Mouse (Mus musculus): Measurements from ENCODE around the gene Fgfr1op. TPM values are rescaled to one million over a fixed set of nuclear protein-coding genes. Genes with fewer than 3 reads are reported as not detected.

The Fgfr1op gene
- polyA plus RNA-seq, 2 experiments, result 5.6 to 11.8 TPM

DNA sequence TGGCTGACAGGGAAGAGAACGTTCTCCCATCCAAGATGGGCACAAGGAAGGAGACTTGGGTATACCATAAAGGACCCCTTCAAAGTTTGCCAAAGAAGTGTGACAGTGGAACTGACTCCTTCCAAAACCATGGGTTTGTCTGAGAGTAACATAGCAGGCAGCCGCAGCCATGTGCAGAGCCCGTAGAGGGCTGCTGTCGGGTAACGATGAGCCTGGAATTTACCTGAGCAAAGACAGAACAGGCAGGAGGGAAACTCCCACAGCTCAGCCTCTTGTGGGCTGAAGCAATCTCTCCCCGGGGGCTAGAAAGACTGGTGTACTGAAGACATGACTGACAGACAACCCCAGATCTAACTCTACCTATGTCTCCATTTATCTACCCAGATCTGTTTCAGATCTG lies 46.1 kb downstream of the Fgfr1op start:
- DNase-seq (ENCODE audit: low read depth in 3 of 3, low spot score in 3 of 3) (no peak), ATAC-seq (ENCODE audit: insufficient read depth) (no peak)
- H3K27ac ChIP-seq, result no peak overlapping the region
- no peaks in the 10 kb centered on the region for H3K9me3 ChIP-seq (ENCODE audit: control insufficient read depth, low read length)
- no peaks in the 10 kb centered on the region for H3K27me3 ChIP-seq (ENCODE audit: control insufficient read depth, insufficient read depth, low read length)
- no peak overlapping the region for H3K4me2 ChIP-seq (ENCODE audit: low read depth)
- H3K36me3 ChIP-seq (replicated peaks; ENCODE audit: control insufficient read depth, insufficient read depth, low read depth), result no peaks in the 10 kb centered on the region
- H3K9ac ChIP-seq (replicated peaks), result no peak overlapping the region
- WGBS (ENCODE audit: insufficient replicate concordance), result 58% methylated on average over 6 of the region's 6 CpGs
- no peaks in the 10 kb centered on the region for H3K4me1 ChIP-seq (replicated peaks; ENCODE audit: control insufficient read depth in 2 of 2, insufficient read depth in 2 of 2, low read length in 1 of 2)
- no peak for TF ChIP-seq EP300 (IDR thresholded peaks at IDR 0.05; ENCODE audit: low read depth)
- TF ChIP-seq CTCF (IDR thresholded peaks at IDR 0.05; ENCODE audit: low read depth), result no peak
- H3K4me3 ChIP-seq (ENCODE audit: insufficient read depth in 1 of 2, low read depth in 2 of 2, low read length in 2 of 2), result no peak overlapping the region

DNA sequence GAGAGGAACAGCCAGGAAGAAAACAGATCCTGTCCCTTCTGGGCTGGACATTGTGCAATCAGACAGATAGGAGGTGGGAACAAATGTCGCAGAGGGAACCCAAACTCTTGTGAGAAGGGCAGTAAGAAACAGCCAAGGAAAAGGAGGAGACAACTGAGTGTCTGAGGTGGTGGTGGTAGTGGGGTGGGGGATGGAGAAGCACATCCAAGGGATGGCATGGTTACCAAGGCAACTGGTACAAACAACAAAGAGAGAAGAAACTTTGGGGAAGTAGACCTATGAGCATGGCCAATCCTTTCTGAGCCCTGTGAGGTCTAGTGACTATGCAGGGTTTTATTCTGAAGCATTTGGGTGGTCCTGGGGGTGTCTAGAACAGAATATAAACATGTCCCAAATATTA lies 49.1 kb downstream of the Fgfr1op start:
- 24% methylated on average over 1 of the region's 1 CpGs for WGBS (ENCODE audit: insufficient replicate concordance)
- Histone ChIP-seq H3K27me3 (ENCODE audit: control insufficient read depth, insufficient read depth, low read length) (no peaks in the 10 kb centered on the region), H3K27ac (no peak overlapping the region), H3K4me2 (ENCODE audit: low read depth) (no peak overlapping the region), H3K4me3 (ENCODE audit: insufficient read depth in 1 of 2, low read depth in 2 of 2, low read length in 2 of 2) (no peak overlapping the region), H3K36me3 (replicated peaks; ENCODE audit: control insufficient read depth, insufficient read depth, low read depth) (no peaks in the 10 kb centered on the region), H3K9ac (replicated peaks) (no peak overlapping the region), H3K4me1 (replicated peaks; ENCODE audit: control insufficient read depth in 2 of 2, insufficient read depth in 2 of 2, low read length in 1 of 2) (no peaks in the 10 kb centered on the region), H3K9me3 (ENCODE audit: control insufficient read depth, low read length) (no peaks in the 10 kb centered on the region)
- DNase-seq (ENCODE audit: low read depth in 3 of 3, low spot score in 3 of 3), result no peak
- no peak for TF ChIP-seq EP300 (IDR thresholded peaks at IDR 0.05; ENCODE audit: low read depth)
- TF ChIP-seq CTCF (IDR thresholded peaks at IDR 0.05; ENCODE audit: low read depth), result no peak
- ATAC-seq (ENCODE audit: insufficient read depth), result no peak

DNA sequence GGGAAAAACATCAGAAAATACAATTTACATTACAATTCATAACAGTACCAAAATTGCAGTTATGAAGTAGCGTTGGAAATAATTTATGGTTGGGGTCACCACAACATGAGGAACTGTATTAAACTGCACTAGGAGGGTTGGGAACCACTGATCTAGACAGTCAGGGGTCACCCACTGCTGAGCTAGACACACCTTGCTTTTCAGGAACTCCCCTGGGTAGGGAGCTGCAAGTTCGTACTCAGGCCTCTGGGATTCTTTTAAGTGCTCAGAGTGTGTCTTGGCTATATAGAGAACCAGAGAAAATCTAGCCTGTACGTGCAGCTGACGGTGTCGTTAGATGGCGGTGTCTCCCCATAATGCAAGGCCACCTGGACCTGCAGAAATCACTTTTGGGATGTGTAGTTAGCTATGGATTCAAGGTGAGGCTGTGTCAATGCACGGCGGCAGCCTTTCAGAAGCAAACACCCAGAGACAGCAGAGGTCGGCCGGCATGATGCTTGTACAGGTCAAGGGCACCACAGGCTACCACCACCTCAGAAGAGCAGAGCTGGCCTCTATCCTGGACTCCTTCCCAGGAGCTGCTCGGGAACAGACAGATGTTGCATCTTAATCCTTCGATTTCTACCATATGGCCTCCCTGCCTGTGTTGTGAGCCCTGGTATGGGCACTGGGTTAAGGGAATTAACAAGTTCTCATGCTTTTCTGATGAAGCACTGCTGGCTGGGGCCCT lies 49.9 kb downstream of the Fgfr1op start:
- Histone ChIP-seq H3K36me3 (replicated peaks; ENCODE audit: control insufficient read depth, insufficient read depth, low read depth) (no peaks in the 10 kb centered on the region), H3K27ac (no peak overlapping the region), H3K4me2 (ENCODE audit: low read depth) (no peak overlapping the region), H3K27me3 (ENCODE audit: control insufficient read depth, insufficient read depth, low read length) (no peaks in the 10 kb centered on the region), H3K9ac (replicated peaks) (no peak overlapping the region), H3K9me3 (ENCODE audit: control insufficient read depth, low read length) (no peaks in the 10 kb centered on the region), H3K4me1 (replicated peaks; ENCODE audit: control insufficient read depth in 2 of 2, insufficient read depth in 2 of 2, low read length in 1 of 2) (no peaks in the 10 kb centered on the region), H3K4me3 (ENCODE audit: insufficient read depth in 1 of 2, low read depth in 2 of 2, low read length in 2 of 2) (no peak overlapping the region)
- ATAC-seq (ENCODE audit: insufficient read depth) (no peak), DNase-seq (ENCODE audit: low read depth in 3 of 3, low spot score in 3 of 3) (no peak)
- TF ChIP-seq EP300 (IDR thresholded peaks at IDR 0.05; ENCODE audit: low read depth) (no peak), CTCF (IDR thresholded peaks at IDR 0.05; ENCODE audit: low read depth) (no peak)
- 73% methylated on average over 12 of the region's 12 CpGs for WGBS (ENCODE audit: insufficient replicate concordance)

DNA sequence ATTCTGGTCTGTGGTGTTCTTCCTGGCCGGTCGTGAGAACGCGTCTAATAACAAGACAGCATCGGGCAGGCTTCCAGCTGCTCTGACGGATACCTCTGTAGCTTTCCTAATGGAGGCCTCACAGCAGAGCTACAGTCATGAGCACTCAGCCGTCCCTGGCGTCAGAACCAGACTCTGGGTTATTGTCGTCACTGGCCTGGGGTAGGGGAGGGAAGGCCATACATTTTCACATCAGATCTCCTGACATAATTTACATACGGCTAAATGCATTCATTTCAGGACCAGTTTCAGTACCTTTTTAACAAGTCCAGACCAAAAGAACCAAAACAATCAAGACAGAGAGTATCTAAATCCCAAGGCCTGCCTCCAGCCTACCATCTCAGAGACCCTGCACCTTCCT lies 57.9 kb downstream of the Fgfr1op start:
- no peak for DNase-seq (ENCODE audit: low read depth in 3 of 3, low spot score in 3 of 3)
- Histone ChIP-seq H3K9ac (replicated peaks) (no peak overlapping the region), H3K27me3 (ENCODE audit: control insufficient read depth, insufficient read depth, low read length) (no peaks in the 10 kb centered on the region), H3K4me1 (replicated peaks; ENCODE audit: control insufficient read depth in 2 of 2, insufficient read depth in 2 of 2, low read length in 1 of 2) (no peaks in the 10 kb centered on the region), H3K9me3 (ENCODE audit: control insufficient read depth, low read length) (no peaks in the 10 kb centered on the region), H3K4me2 (ENCODE audit: low read depth) (no peak overlapping the region), H3K4me3 (ENCODE audit: insufficient read depth in 1 of 2, low read depth in 2 of 2, low read length in 2 of 2) (no peak overlapping the region), H3K27ac (no peak overlapping the region), H3K36me3 (replicated peaks; ENCODE audit: control insufficient read depth, insufficient read depth, low read depth) (no peaks in the 10 kb centered on the region)
- 80% methylated on average over 10 of the region's 10 CpGs for WGBS (ENCODE audit: insufficient replicate concordance)
- ATAC-seq (ENCODE audit: insufficient read depth), result no peak
- TF ChIP-seq EP300 (IDR thresholded peaks at IDR 0.05; ENCODE audit: low read depth), result no peak
- no peak for TF ChIP-seq CTCF (IDR thresholded peaks at IDR 0.05; ENCODE audit: low read depth)

DNA sequence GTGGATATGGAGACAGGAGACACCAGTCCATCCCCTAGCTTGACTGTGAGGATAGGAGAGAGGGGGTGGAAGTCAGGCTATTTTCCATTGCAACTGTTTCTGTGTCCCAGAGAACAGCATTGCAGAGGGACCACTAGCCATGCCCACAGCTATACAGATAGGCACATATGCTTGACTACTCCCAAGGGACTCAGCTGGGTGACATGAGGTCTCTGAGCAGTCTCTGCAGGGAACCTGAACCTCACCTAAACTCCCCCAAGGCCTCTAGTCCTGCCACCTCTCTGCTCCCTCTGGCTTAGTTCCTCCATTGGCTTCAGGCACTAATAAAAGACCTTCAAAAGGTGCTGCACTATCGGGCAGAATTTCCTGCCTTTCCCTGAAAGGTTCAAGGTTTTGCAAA lies 58.8 kb downstream of the Fgfr1op start:
- no peak overlapping the region for H3K9ac ChIP-seq (replicated peaks)
- no peaks in the 10 kb centered on the region for H3K36me3 ChIP-seq (replicated peaks; ENCODE audit: control insufficient read depth, insufficient read depth, low read depth)
- ATAC-seq (ENCODE audit: insufficient read depth) (no peak), DNase-seq (ENCODE audit: low read depth in 3 of 3, low spot score in 3 of 3) (no peak)
- H3K27me3 ChIP-seq (ENCODE audit: control insufficient read depth, insufficient read depth, low read length), result no peaks in the 10 kb centered on the region
- no peaks in the 10 kb centered on the region for H3K9me3 ChIP-seq (ENCODE audit: control insufficient read depth, low read length)
- H3K4me2 ChIP-seq (ENCODE audit: low read depth), result no peak overlapping the region
- no peak overlapping the region for H3K4me3 ChIP-seq (ENCODE audit: insufficient read depth in 1 of 2, low read depth in 2 of 2, low read length in 2 of 2)
- H3K4me1 ChIP-seq (replicated peaks; ENCODE audit: control insufficient read depth in 2 of 2, insufficient read depth in 2 of 2, low read length in 1 of 2), result no peaks in the 10 kb centered on the region
- TF ChIP-seq CTCF (IDR thresholded peaks at IDR 0.05; ENCODE audit: low read depth) (no peak), EP300 (IDR thresholded peaks at IDR 0.05; ENCODE audit: low read depth) (no peak)
- 28% methylated on average over 1 of the region's 1 CpGs for WGBS (ENCODE audit: insufficient replicate concordance)
- H3K27ac ChIP-seq, result no peak overlapping the region
